Mouse (Mus musculus) testis, postnatal 14 days (tissue): ENCODE data around the gene Gm826.
A peak's percentile ranks its signal among the peaks of the same experiment; 100 is the strongest.

Experiments
- DNase-seq: peaks from one replicate; pipeline ENCODE4 v3.0.0; 2021; ENCODE audit warnings: low spot score

Gene Gm826

GRCm38 (mm10) chr2:160334111-160334661, at the start of gene Gm826:
Gene Gm826 (minus strand): TSS chr2:160334162.
- peak; percentile 57 for DNase-seq

DNA sequence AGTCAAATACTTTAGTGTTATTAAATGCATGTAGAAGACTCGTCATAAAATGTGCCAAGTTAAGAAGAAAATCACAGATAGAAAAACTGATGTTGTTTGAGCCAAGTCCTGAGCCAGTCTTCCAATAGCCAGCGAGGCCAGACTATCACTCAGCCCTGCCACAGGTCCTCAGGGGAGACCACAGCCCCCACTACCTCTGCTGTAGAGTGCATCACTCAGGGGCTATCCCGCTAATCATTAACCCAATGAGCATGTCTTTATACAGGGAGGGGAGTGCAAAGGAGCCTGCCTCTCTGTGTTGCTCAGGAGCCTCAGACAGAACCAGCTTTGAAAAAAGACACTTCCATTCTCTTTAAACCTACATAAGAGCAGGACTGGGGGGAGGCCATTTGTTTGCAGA, 49.5 kb upstream of the Gm826 start:
- no peak for DNase-seq

- peak; percentile 50 for DNase-seq
Measured at GRCm38 (mm10) chr2:160378271-160378670, 44.3 kb upstream of the Gm826 start.

- DNase-seq: no peak
Measured at GRCm38 (mm10) chr2:160376236-160376635, 42.3 kb upstream of the Gm826 start.

- no peak for DNase-seq
Measured at GRCm38 (mm10) chr2:160369653-160370420, 35.9 kb upstream of the Gm826 start.

- DNase-seq: no peak
Measured at GRCm38 (mm10) chr2:160368422-160369357, 34.7 kb upstream of the Gm826 start.

DNA sequence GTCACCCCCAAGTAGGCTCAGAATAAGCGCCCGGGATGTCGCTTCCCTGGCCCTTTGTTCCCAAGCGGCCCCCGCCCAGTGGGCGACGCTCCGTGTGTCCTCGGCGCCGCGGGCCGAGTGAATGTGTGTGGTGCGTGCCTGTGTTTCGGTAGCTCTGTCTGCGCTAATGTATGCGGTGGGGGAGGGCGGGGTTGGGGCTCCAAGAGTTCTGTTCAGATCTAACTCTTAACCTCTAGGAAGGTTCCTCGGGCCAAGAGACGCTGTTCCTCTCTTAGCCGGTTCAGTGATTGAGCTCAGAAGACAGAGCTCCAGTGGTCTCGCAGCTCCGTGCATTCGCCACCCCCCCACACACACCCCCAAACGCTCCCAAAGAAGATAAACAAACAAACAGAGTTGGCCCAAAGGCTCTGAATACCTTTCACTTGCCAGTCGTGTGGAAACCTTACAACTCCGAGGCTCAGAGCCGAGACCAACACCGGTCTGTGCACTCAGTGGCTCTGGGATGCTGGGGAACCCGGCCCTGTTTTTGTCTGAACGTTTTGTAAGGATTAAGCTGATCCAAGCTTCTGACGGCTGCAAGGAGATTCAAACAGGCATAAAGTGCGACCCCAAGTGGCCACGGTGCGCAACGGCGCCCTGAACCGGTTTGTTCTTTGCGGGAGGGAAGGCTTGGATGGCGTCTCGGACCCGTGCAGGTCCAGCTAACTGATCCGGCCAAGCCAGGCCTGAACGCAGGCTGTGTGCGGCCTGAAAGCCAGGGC, 33.7 kb upstream of the Gm826 start:
- peak; percentile 82 for DNase-seq

GRCm38 (mm10) chr2:160366980-160367338, 33.0 kb upstream of the Gm826 start, which contains the start of gene Mafb:
Gene Mafb (minus strand): TSS chr2:160367065.
- peak; percentile 86 for DNase-seq

GRCm38 (mm10) chr2:160366111-160366979, 32.4 kb upstream of the Gm826 start:
- DNase-seq: no peak

- peak; percentile 79 for DNase-seq
Measured at GRCm38 (mm10) chr2:160365107-160365911, 31.3 kb upstream of the Gm826 start.

- DNase-seq: no peak
Measured at GRCm38 (mm10) chr2:160364666-160365065, 30.7 kb upstream of the Gm826 start.

DNA sequence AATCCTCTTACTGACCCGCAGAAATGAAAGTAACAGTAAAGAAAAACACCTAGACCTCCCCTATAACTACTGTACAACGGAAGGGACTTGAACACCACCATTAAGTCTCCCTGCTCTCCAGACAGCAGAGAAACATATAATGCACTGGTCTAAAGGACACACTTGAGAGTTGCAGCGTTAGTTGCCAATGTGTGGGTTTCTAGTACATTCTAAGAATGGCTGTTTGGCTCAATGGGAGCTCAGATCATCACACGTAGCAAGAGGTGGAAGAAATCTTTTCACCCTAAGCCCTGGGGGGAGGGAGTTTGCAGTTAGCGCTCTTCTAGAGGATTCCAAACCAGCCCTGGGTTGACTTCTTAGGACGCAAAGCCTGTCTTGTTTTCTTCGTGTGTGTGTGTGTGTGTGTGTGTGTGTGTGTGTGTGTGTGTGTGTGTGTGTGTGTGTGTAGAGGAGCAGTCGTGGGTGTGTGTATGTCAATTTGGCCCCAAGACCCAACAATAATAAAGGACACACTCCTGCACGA, 30.2 kb upstream of the Gm826 start:
- no peak for DNase-seq

GRCm38 (mm10) chr2:160363201-160363600, 29.2 kb upstream of the Gm826 start:
- no peak for DNase-seq

DNA sequence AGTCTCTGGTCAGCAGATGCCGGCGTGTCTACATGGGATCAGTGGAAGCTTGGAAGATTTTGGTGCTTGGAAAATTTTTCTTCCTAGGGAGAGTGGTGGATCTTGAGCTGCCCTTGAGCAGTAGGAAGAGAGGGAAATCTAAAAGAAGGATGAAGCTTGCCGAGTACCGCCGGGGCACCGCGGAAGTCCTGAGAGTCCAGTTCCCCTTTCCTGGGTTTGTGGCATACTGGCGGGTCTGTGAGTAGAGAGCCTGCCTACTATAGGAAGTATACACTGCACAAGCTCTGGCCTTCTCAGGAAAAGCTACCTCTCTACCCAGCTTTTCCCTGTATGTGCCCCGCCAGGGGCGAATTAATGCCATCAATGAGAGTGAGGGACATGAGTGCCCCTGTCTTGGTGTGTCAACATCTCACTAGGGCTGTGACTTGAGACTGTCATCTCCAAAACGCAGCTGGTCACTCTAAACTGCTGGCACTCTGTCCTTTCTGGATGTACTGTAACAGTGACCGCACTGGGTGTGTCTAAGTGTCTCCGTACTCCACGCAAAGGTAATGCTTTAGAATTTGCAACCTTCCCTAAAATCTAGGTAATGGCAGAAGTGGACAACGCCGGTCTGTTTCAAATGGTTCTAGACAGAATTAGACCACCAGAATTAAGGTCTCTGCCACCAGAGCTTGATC, 27.6 kb upstream of the Gm826 start:
- no peak for DNase-seq

DNA sequence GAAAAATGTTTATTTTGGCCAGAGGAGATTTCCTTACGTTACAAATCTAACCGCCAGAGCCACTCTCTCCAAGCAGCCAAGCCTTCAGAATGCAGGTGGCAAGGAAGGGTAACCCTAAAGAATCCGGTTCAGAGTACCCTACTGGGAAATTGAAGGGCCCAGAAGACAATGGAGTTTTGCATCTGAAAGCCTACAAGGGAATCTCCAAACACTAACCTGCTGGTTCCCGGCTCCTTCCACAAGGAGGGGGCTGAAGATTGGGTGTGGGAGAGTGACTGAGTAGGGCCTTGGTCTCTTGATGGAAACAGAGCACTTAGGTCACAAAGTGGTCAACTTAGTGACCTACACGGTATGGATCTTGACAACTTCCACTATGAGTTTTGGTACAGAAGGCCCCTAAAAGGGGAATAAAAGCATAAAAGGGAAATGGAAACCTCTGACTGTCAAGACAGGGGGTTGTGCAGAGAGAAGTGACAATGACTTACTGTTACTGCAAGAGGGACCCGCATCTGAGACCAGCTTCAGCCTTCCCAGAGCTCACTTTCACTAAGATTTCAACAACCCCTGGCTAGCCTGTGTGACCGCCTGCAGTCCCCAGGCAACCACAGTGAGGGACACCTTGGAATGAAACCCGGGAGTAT, 26.4 kb upstream of the Gm826 start:
- no peak for DNase-seq

DNA sequence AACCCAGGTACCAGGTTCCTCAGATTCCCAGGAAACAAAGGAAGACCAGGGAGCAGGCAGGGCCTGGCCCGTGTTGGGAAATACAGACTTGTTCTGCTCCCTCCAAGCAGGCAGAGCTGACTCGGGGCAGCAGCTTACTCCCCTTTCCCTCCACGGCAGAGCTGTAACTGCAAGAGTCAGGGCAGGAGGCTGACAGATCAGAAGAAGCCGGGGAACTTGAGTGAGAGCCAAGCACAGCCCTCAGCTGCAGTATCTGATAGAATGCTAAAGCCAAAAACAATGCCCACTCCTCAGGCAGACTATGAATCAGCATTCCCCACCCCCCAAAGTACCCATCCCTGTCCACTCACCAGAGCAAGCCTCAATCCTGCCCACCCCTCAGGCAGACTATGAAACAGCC, 24.9 kb upstream of the Gm826 start:
- no peak for DNase-seq

GRCm38 (mm10) chr2:160357442-160357841, 23.5 kb upstream of the Gm826 start:
- DNase-seq: no peak

GRCm38 (mm10) chr2:160356132-160356531, 22.2 kb upstream of the Gm826 start:
- no peak for DNase-seq

- no peak for DNase-seq
Measured at GRCm38 (mm10) chr2:160354319-160354718, 20.4 kb upstream of the Gm826 start.
